Mouse (Mus musculus) heart, postnatal 0 days (tissue): ENCODE measurements around the gene Tpcn1.

Source experiments
- CTCF ChIP-seq: IDR thresholded peaks from 2 replicates; pipeline ENCODE4 v1.5.1; 2016; ENCODE audit warnings: antibody characterized with exemption, control low read depth, low read depth
- EP300 ChIP-seq: IDR thresholded peaks from 2 replicates; pipeline ENCODE4 v1.6.1; 2016; ENCODE audit warnings: antibody characterized with exemption, low read depth

DNA sequence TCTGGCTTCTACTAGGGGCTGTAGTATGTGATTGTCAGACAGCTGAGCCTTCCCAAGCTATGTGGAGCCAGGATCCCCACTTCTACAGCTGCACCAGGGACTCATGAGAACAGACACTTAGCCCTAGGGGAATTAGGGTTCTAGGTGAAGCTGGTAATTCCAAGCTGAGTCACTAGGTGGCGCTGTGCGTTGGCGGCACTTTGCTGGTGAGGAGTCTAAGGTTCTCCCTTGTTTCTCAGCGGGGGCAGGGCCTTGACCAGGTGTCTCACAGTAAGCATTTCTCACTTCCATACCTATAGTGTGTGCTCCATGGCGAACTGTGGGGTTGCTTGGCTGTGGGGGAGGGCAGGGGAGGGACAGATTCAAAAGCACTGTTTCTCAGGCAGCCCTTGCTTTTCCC is 30.7 kb upstream of the Tpcn1 start:
- TF ChIP-seq CTCF, result peak; percentile 80
- TF ChIP-seq EP300, result no peak
